Mouse (Mus musculus) cerebellum, adult 11 months (tissue): ENCODE results near the gene Otop1.

Experiments used
- DNase-seq: peaks from one replicate; pipeline ENCODE4 v3.0.0; 2022

Otop1 gene

GRCm38 (mm10) chr5:38302651-38303050 lies 26.9 kb downstream of the Otop1 start:
- no peak for DNase-seq

DNA sequence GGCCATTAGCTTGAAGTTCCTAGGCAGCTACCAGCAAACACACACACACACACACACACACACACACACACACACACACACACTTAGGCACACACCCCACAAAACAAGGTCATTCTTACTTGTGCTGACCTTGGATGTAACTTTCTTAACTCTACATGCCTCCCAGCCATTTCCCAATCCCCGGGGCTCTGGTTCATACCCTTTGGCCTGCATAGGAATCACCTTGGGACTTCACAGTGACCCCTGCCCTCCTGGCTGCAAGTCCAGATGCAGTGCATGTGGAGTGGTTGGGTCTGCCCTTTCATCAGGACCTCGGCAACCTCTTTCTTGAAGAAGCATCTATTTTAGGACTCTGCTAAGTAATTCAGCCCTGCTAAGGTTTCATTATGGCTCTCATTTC lies 29.5 kb downstream of the Otop1 start:
- DNase-seq = no peak

DNA sequence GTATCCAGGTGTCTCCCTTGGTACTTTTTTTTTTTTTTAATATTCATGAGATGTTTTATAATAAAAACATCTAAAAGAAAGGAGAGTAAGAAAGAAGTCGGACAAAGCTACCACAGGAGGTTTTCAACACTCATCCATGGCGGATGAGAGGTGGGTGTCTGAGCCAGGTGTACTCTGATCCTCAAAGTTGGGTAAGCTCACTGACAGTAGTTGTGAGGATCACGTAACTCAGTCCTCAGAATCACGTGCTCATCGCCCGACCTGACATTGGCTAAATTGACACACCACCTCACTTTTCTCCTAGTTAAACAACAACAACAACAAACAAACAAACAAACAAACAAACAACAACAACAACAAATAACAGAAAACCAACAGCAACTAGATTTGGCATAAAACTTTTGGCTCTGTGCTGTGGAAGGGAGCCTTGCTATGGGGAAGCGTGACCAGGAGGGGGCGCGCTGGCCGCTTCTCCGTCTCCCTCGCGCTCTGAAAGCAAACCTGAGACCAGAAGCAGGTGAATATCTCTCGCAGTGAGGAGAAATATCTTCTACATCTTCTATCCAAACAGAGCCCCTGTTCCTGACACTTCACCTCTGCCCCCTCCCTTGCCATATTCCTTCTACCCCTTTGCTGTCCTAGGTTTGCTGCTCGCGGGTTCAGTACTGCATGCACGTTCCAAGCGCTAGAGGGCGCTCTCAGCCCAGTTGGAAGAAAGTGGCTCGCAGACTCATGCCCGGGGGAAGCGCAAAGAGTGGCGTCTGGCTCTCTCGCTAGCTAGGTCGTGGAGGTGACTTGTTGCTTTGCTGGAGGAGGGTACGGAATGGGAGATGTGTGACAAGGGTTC lies 31.7 kb downstream of the Otop1 start:
- peak; percentile 87 for DNase-seq

DNA sequence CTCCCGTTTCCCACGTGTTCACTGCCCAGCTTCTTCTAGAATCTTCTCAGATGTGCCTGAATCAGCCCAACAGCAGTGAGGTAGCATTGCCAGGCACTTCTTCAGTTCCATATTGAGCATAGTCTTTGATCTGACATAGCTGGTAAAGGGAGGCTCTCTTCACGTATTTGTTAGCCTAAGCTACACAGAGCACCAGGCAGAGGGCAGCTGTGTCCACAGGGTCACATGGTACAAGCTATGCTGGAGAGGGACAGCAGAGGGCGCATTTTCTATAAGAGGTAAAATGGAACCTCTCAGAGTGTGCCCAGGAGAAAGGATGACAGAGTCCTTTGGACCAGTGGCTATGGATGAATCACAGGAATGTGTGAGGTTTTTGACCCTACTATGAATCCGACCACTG lies 33.1 kb downstream of the Otop1 start:
- DNase-seq = peak; percentile 26

GRCm38 (mm10) chr5:38309795-38310194 lies 34.0 kb downstream of the Otop1 start:
- no peak for DNase-seq

- no peak for DNase-seq
These were observed 43.4 kb downstream of the Otop1 start, which contains the start of gene Drd5 for GRCm38 (mm10) chr5:38318966-38319786. Drd5 (plus strand) TSS chr5:38319367.

GRCm38 (mm10) chr5:38333381-38333780 lies 57.6 kb downstream of the Otop1 start:
- DNase-seq = no peak

- DNase-seq = no peak
These were observed 58.8 kb downstream of the Otop1 start for GRCm38 (mm10) chr5:38334582-38334981.

- DNase-seq = no peak
These were observed 67.3 kb downstream of the Otop1 start for GRCm38 (mm10) chr5:38343101-38343500.

GRCm38 (mm10) chr5:38346646-38347432 lies 71.1 kb downstream of the Otop1 start:
- no peak for DNase-seq

- DNase-seq = no peak
These were observed 74.7 kb downstream of the Otop1 start for GRCm38 (mm10) chr5:38350351-38350929.
